Mouse (Mus musculus) testis, adult 2 months (tissue): Measurements from ENCODE around the gene Neurl1a. TPM values are rescaled to one million over a fixed set of nuclear protein-coding genes. Genes with fewer than 3 reads are reported as not detected.

Source experiments
- H3K27ac ChIP-seq: fragments of 200-500 bp; 2 replicates; pipeline ENCODE4 v1.5.1; 2012; ENCODE audit warnings: low read depth, low read length; ENCODE audit not compliant: control insufficient read depth, insufficient read depth
- H3K27me3 ChIP-seq: fragments of 200-500 bp; 2 replicates; pipeline ENCODE4 v1.6.1; 2012; ENCODE audit warnings: mild to moderate bottlenecking, low read length, moderate library complexity; ENCODE audit not compliant: control insufficient read depth, insufficient read depth
- H3K36me3 ChIP-seq: fragments of 200-500 bp; 2 replicates; pipeline ENCODE4 v1.6.1; 2012; ENCODE audit warnings: mild to moderate bottlenecking, low read length; ENCODE audit not compliant: control insufficient read depth, insufficient read depth
- H3K4me1 ChIP-seq: fragments of 200-500 bp; 2 replicates; pipeline ENCODE4 v1.6.1; 2012; ENCODE audit warnings: low read length; ENCODE audit not compliant: control insufficient read depth, insufficient read depth
- H3K4me3 ChIP-seq: fragments of 200-500 bp; 2 replicates; pipeline ENCODE4 v1.5.1; 2012; ENCODE audit warnings: low read depth, mild to moderate bottlenecking, low read length, moderate library complexity, mixed read lengths; ENCODE audit not compliant: control insufficient read depth
- CTCF ChIP-seq: fragments of 200-500 bp; IDR thresholded peaks from 2 replicates; pipeline ENCODE4 v1.5.1; 2012; ENCODE audit warnings: low read depth, mild to moderate bottlenecking, inconsistent platforms, low read length, moderate library complexity; ENCODE audit not compliant: control insufficient read depth, insufficient read depth, insufficient replicate concordance
- POLR2A ChIP-seq: fragments of 200-500 bp; IDR thresholded peaks from 2 replicates; pipeline ENCODE4 v1.6.1; 2012; ENCODE audit warnings: low read depth, mild to moderate bottlenecking, inconsistent platforms, low read length, moderate library complexity; ENCODE audit not compliant: control insufficient read depth
- polyA plus RNA-seq: library from polyadenylated mRNA; depleted of rRNA; stranded (reverse); fragments of >200 nt; gene quantifications from 2 replicates; pipeline ENCODE4 v1.2.3, GENCODE M21; 2012

The Neurl1a gene
- polyA plus RNA-seq, 1 experiment: 37.0 TPM

GRCm38 (mm10) chr19:47152062-47152369 lies 26.6 kb upstream of the Neurl1a start:
- Histone ChIP-seq H3K36me3 (no peaks in the 10 kb centered on the region), H3K27ac (no peak overlapping the region), H3K27me3 (no peaks in the 10 kb centered on the region), H3K4me1 (peaks cover 4% of the 10 kb centered on the region; the same call in 1 of the 2 replicates), H3K4me3 (peak overlapping the region; percentile 21)
- TF ChIP-seq CTCF (no peak), POLR2A (no peak)

GRCm38 (mm10) chr19:47153767-47154166 lies 24.9 kb upstream of the Neurl1a start:
- TF ChIP-seq POLR2A: no peak
- H3K36me3 ChIP-seq: no peaks in the 10 kb centered on the region

GRCm38 (mm10) chr19:47157664-47158063 lies 21.0 kb upstream of the Neurl1a start, which contains the start of gene Calhm3:
TSS of gene Calhm3 (minus strand) at chr19:47157764.
- H3K36me3 ChIP-seq: no peaks in the 10 kb centered on the region
- H3K4me3 ChIP-seq: no peak within 1 kb of the TSS
- no peaks in the 10 kb centered on the region for H3K4me1 ChIP-seq
- TF ChIP-seq POLR2A (no peak), CTCF (no peak)
- no peak within 1 kb of the TSS for H3K27ac ChIP-seq
- no peaks in the 10 kb centered on the region for H3K27me3 ChIP-seq

More at GRCm38 (mm10) chr19:47153767-47154166, 24.9 kb upstream of the Neurl1a start:
- Histone ChIP-seq H3K27ac (no peak overlapping the region), H3K27me3 (no peaks in the 10 kb centered on the region), H3K4me3 (no peak overlapping the region), H3K4me1 (peaks cover 4% of the 10 kb centered on the region; the same call in 1 of the 2 replicates)

- Histone ChIP-seq H3K36me3 (no peaks in the 10 kb centered on the region), H3K4me3 (no peak overlapping the region), H3K27me3 (no peaks in the 10 kb centered on the region), H3K27ac (no peak overlapping the region), H3K4me1 (no peaks in the 10 kb centered on the region)
- TF ChIP-seq POLR2A (no peak), CTCF (no peak)
Measured at GRCm38 (mm10) chr19:47161669-47162068, 17.0 kb upstream of the Neurl1a start.

- H3K4me3 ChIP-seq: no peak overlapping the region
- no peak overlapping the region for H3K27ac ChIP-seq
- TF ChIP-seq CTCF: no peak
- no peak for TF ChIP-seq POLR2A
- no peaks in the 10 kb centered on the region for H3K36me3 ChIP-seq
- peaks cover 3% of the 10 kb centered on the region for H3K4me1 ChIP-seq
- H3K27me3 ChIP-seq: no peaks in the 10 kb centered on the region
Measured at GRCm38 (mm10) chr19:47163176-47163744, 15.4 kb upstream of the Neurl1a start.

GRCm38 (mm10) chr19:47166758-47167157 lies 11.9 kb upstream of the Neurl1a start:
- peaks cover 9% of the 10 kb centered on the region for H3K4me1 ChIP-seq
- TF ChIP-seq POLR2A (no peak), CTCF (no peak)
- H3K4me3 ChIP-seq: no peak overlapping the region
- H3K27me3 ChIP-seq: no peaks in the 10 kb centered on the region
- H3K27ac ChIP-seq: no peak overlapping the region
- H3K36me3 ChIP-seq: no peaks in the 10 kb centered on the region

GRCm38 (mm10) chr19:47167617-47168214 lies 10.9 kb upstream of the Neurl1a start:
- TF ChIP-seq CTCF (no peak), POLR2A (no peak)
- H3K27me3 ChIP-seq: no peaks in the 10 kb centered on the region
- H3K27ac ChIP-seq: no peak overlapping the region

More at GRCm38 (mm10) chr19:47167617-47168214, 10.9 kb upstream of the Neurl1a start:
- no peak overlapping the region for H3K4me3 ChIP-seq
- H3K36me3 ChIP-seq: no peaks in the 10 kb centered on the region
- H3K4me1 ChIP-seq: peaks cover 9% of the 10 kb centered on the region
